Mouse (Mus musculus) bone marrow macrophage, adult 2 months (primary cell): ENCODE data around the gene Anapc2.

ENCODE experiments used
- CTCF ChIP-seq: IDR thresholded peaks from 2 replicates; pipeline ENCODE4 v1.5.1; 2012; ENCODE audit warnings: low read depth, mild to moderate bottlenecking, low read length, moderate library complexity
- POLR2A ChIP-seq: IDR thresholded peaks from 2 replicates; pipeline ENCODE4 v1.6.1; 2012; ENCODE audit warnings: mild to moderate bottlenecking, low read depth, low read length, borderline replicate concordance

DNA sequence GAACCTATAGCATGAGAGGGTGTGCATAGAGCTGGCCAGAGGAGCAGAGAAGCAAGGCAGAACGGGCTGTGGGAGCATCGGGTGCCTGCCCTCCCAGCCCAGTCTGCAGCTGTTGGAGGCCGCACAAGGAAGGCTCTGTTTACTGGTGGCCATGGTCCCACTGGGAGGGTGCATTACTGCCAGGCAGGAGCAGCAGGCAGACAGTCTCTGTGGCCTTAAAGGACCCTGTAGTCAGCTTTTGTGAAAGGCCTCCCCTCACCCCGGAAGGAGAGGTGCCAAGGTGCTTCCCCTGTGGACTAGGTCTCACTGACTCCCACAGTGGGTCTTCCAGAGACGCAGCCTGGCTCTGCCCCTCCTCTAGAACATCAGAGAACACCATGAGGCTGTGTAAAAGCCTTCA lies 45.4 kb upstream of the Anapc2 start:
- no peak for TF ChIP-seq CTCF
- no peak for TF ChIP-seq POLR2A
